Mouse (Mus musculus) heart, postnatal 0 days (tissue): ENCODE measurements at regions not wholly inside any gene's neighbourhood (a gene's known extent, or its start where the extent isn't known, plus 50 kb on each side); places are given as distances from the start of the nearest gene placed in this dataset.

Experiments used
- ATAC-seq: fragments of 200-750 bp; cut with Nextera tagmentation; 2 replicates; pipeline ENCODE4 v1.8.0; 2017; ENCODE audit warnings: low read depth, moderate number of reproducible peaks, moderate library complexity; ENCODE audit not compliant: insufficient read depth
- DNase-seq: peaks from one replicate; pipeline ENCODE4 v3.0.0-alpha.2; 2016; ENCODE audit warnings: low spot score
- H3K27ac ChIP-seq: fragments of 300-500 bp; sonication (generic); 2 replicates; pipeline ENCODE4 v1.5.1; 2014; ENCODE audit warnings: low read depth, mild to moderate bottlenecking
- H3K27me3 ChIP-seq: fragments of 300-500 bp; sonication (generic); 2 replicates; pipeline ENCODE4 v1.6.1; 2014; ENCODE audit warnings: low read length, mixed read lengths; ENCODE audit not compliant: control insufficient read depth, insufficient read depth
- H3K36me3 ChIP-seq: fragments of 300-500 bp; sonication (generic); replicated peaks from 2 replicates; pipeline ENCODE4 v1.6.1; 2014; ENCODE audit warnings: low read length, mixed read lengths; ENCODE audit not compliant: control insufficient read depth, insufficient read depth
- H3K4me1 ChIP-seq: fragments of 300-500 bp; sonication (generic); 2 replicates; pipeline ENCODE4 v1.6.1; 2014; ENCODE audit warnings: antibody characterized with exemption; ENCODE audit not compliant: control insufficient read depth, insufficient read depth
- H3K4me2 ChIP-seq: fragments of 300-500 bp; sonication (generic); 2 replicates; pipeline ENCODE4 v1.6.1; 2014; ENCODE audit warnings: low read depth, mild to moderate bottlenecking, low read length, moderate library complexity
- H3K4me3 ChIP-seq: fragments of 300-500 bp; sonication (generic); 2 replicates; pipeline ENCODE4 v1.5.1; 2014; ENCODE audit warnings: low read depth, low read length
- H3K9ac ChIP-seq: fragments of 300-500 bp; sonication (generic); replicated peaks from 2 replicates; pipeline ENCODE4 v1.6.1; 2014; ENCODE audit warnings: low read depth, low read length, mixed read lengths
- H3K9me3 ChIP-seq: fragments of 300-500 bp; sonication (generic); replicated peaks from 2 replicates; pipeline ENCODE4 v1.6.1; 2016; ENCODE audit warnings: low read length; ENCODE audit not compliant: control insufficient read depth
- CTCF ChIP-seq: IDR thresholded peaks from 2 replicates; pipeline ENCODE4 v1.5.1; 2016; ENCODE audit warnings: antibody characterized with exemption, control low read depth, low read depth
- EP300 ChIP-seq: IDR thresholded peaks from 2 replicates; pipeline ENCODE4 v1.6.1; 2016; ENCODE audit warnings: antibody characterized with exemption, low read depth
- WGBS: fragments of 180-500 bp; shearing (Covaris S2); extraction: QIAGEN DNeasy Blood & Tissue Kit; methylation state at CpG from one replicate; pipeline ENCODE4 v1.1.7; 2014; 5-methylcytosine and 5-hydroxymethylcytosine counted together

DNA sequence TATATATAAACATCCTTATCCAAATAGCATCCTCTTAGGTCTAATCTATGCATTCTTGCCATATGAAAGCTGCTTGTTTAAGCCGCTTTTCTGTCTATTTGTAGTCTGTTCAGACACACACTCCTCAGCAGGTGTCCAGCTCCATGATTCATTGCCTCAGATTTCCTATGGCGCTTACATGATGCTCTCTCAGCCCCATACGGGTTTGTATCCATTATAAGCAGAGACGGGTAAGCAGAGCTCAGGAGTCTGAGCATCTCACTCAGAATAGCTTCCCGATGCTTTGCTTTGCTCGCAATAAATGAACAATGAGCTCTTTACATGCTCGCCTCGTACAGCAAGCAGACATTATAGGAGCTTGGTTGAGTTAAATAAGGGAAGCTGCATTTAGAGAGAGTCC, 521.3 kb upstream of the Ptbp2 start:
- Histone ChIP-seq H3K9me3 (no peaks in the 10 kb centered on the region), H3K4me3 (no peak overlapping the region), H3K4me1 (no peaks in the 10 kb centered on the region), H3K27ac (no peak overlapping the region), H3K36me3 (no peaks in the 10 kb centered on the region), H3K4me2 (no peak overlapping the region), H3K9ac (no peak overlapping the region), H3K27me3 (no peaks in the 10 kb centered on the region)
- 81% methylated on average over 8 of the region's 8 CpGs for WGBS
- DNase-seq (no peak), ATAC-seq (no peak)
- TF ChIP-seq CTCF, result no peak
- no peak for TF ChIP-seq EP300
